ENCODE assay signal across 15 mouse cellular contexts in genomic region chr2:73790332-73790731, GRCm38 (mm10). TPM values are rescaled to one million over a fixed set of nuclear protein-coding genes. Genes with fewer than 3 reads are reported as not detected.
DNase-seq lines count a peak whose midpoint lies in the region; ATAC-seq lines count a peak whose summit lies in the region.
"Had no signal": no experiment of that assay in that cellular context is flagged by ENCODE, and none has a peak within 500 bp of the region (broad histone marks: within the 10 kb centered on the region; RNA-seq: fewer than 3 reads in every experiment).

No protein-coding gene starts in this region.

- H3K9me3 ChIP-seq in midbrain, embryonic 14.5 days (ENCODE audit: control insufficient read depth, low read length), result no peaks in the 10 kb centered on the region
- no peaks in the 10 kb centered on the region for H3K9me3 ChIP-seq in midbrain, embryonic 13.5 days

- no peaks in the 10 kb centered on the region for H3K36me3 ChIP-seq in midbrain, embryonic 14.5 days (ENCODE audit: control insufficient read depth, insufficient read depth, low read length)
- no peaks in the 10 kb centered on the region for H3K36me3 ChIP-seq in midbrain, embryonic 13.5 days

- no peaks in the 10 kb centered on the region for H3K4me1 ChIP-seq in midbrain, embryonic 14.5 days (ENCODE audit: control insufficient read depth, insufficient read depth, low read length)
- no peaks in the 10 kb centered on the region for H3K4me1 ChIP-seq in midbrain, embryonic 13.5 days (replicated peaks)

- ATAC-seq in midbrain, embryonic 14.5 days (ENCODE audit: low FRiP score, low TSS enrichment), result no peak
- ATAC-seq in midbrain, embryonic 13.5 days, result no peak
- no peak for ATAC-seq in activated CD4-positive, CD25-positive, alpha-beta regulatory T cell, adult 4 months
- ATAC-seq: intestine, postnatal 0 days had no signal

- intact Hi-C loops in heart, postnatal 25 days (cut with DNase I), result no loop called here
- intact Hi-C loops in heart, postnatal 14 days (cut with DNase I), result no loop called here

- DNase-seq in adrenal gland, postnatal 14 days, result peak; percentile 23
- no peak for DNase-seq in adrenal gland, postnatal 4 days (ENCODE audit: low spot score in 2 of 2)
- peak; percentile 65 to 67 for DNase-seq in heart, adult 18-20 months
- no peak for DNase-seq in heart, postnatal 25 days (ENCODE audit: low spot score)
- peak; percentile 58 for DNase-seq in midbrain, embryonic 14.5 days
- DNase-seq in heart, postnatal 14 days, result peak; percentile 23 to 62
- DNase-seq: cerebellum, adult 8-10 months; right cerebral cortex, postnatal 14 days; thymus, postnatal 36 days had no signal

- H3K9ac ChIP-seq in midbrain, embryonic 14.5 days (replicated peaks; ENCODE audit: low read length), result no peak overlapping the region
- H3K9ac ChIP-seq in midbrain, embryonic 13.5 days (replicated peaks), result no peak overlapping the region

- H3K4me2 ChIP-seq in midbrain, embryonic 14.5 days (ENCODE audit: low read length), result no peak overlapping the region
- H3K4me2 ChIP-seq in midbrain, embryonic 13.5 days (replicated peaks), result no peak overlapping the region

- no peaks in the 10 kb centered on the region for H3K27me3 ChIP-seq in midbrain, embryonic 14.5 days (ENCODE audit: control insufficient read depth, insufficient read depth, low read length)
- 0 out of 2 replicates have a peak, but pooled peaks cover 2% of the 10 kb centered on the region for H3K27me3 ChIP-seq in midbrain, embryonic 13.5 days

- WGBS in midbrain, embryonic 14.5 days, result 76% methylated on average over 2 of the region's 2 CpGs
- WGBS in midbrain, embryonic 13.5 days, result 79% methylated on average over 2 of the region's 2 CpGs

- no peak overlapping the region for H3K27ac ChIP-seq in midbrain, embryonic 14.5 days (replicated peaks; ENCODE audit: low read depth, low read length)
- H3K27ac ChIP-seq in midbrain, embryonic 13.5 days, result no peak overlapping the region

- no peak overlapping the region for H3K4me3 ChIP-seq in midbrain, embryonic 14.5 days (replicated peaks; ENCODE audit: low read depth, low read length)
- H3K4me3 ChIP-seq in midbrain, embryonic 13.5 days (replicated peaks), result no peak overlapping the region

RNA-seq across cellular contexts. Expression of gene Chn1, which starts 15.2 kb away (rescaled TPM):
- total RNA-seq in adrenal gland, postnatal 14 days (2021), result 19.8 and 22.2 TPM in 2 replicates
- total RNA-seq in adrenal gland, postnatal 4 days (2021), result 10 to 100 TPM; 25.8 to 34.3 TPM
- 10 to 100 TPM; 33.5 to 36.7 TPM for total RNA-seq in heart, adult 18-20 months (2021)
- 10 to 100 TPM; 38.3 to 46.0 TPM for total RNA-seq in heart, postnatal 25 days (2021)
- polyA plus RNA-seq in midbrain, embryonic 14.5 days (2014; fragmentation: Nextera tagmentation; extraction: Ambion mirVana), result 105 and 129 TPM in 2 replicates
- polyA plus RNA-seq in midbrain, embryonic 13.5 days (2015; fragmentation: Nextera tagmentation; extraction: Ambion mirVana), result 105 and 109 TPM in 2 replicates
- total RNA-seq in heart, postnatal 14 days (2021), result 10 to 100 TPM; 45.6 to 53.6 TPM
- not detected for polyA plus RNA-seq in activated CD4-positive, CD25-positive, alpha-beta regulatory T cell, adult 4 months (2017; shearing (Covaris generic))
- total RNA-seq: granulocyte monocyte progenitor cell, adult 5-6 weeks; neutrophil, adult 5-6 weeks had no signal
- polyA plus RNA-seq: liver, adult 2 months had no signal

Comparison
In these comparisons a context has a peak if more than half of its experiments do, and no peak if none do; other contexts are left out.
1. DNase-seq: peak in adrenal gland, postnatal 14 days (single experiment), heart, adult 18-20 months (2 of 2), midbrain, embryonic 14.5 days (single experiment) and heart, postnatal 14 days (2 of 2); none in adrenal gland, postnatal 4 days (0 of 2) and heart, postnatal 25 days (single experiment).